Mouse (Mus musculus) stomach, embryonic 16.5 days (tissue): ENCODE measurements around the gene Msln. TPM values are rescaled to one million over a fixed set of nuclear protein-coding genes. Genes with fewer than 3 reads are reported as not detected.

ENCODE experiments used
- microRNA-seq: library from miRNA; unstranded; fragments of <30 nt; microRNA quantifications from one replicate; pipeline ENCODE4, GENCODE M21; 2016
- polyA plus RNA-seq: library from polyadenylated mRNA; unstranded; fragments of >200 nt; fragmentation: Nextera tagmentation; extraction: Ambion mirVana; gene quantifications from 2 replicates; pipeline ENCODE4 v1.2.1, GENCODE M21; 2015

Gene Msln
- polyA plus RNA-seq, 1 experiment from 2014 or later, result 77.0 TPM

Small RNAs within 50 kb of the gene (microRNA-seq; reads per million reads assigned to microRNA genes)
- not detected for gene Gm25083
- not detected for gene Mir6966

Other genes with a start within 250 kb of the Msln start
- 3.0 and 3.3 TPM in 2 replicates for gene Sox8, start 183.7 kb downstream of the Msln start, polyA plus RNA-seq
- 27.0 and 28.9 TPM in 2 replicates for gene Lmf1, start 175.3 kb downstream of the Msln start, polyA plus RNA-seq
- gene Gng13, start 37.2 kb downstream of the Msln start, polyA plus RNA-seq, result 0.85 and 1.0 TPM in 2 replicates
- 22.9 and 25.1 TPM in 2 replicates for gene Chtf18, start 27.0 kb downstream of the Msln start, polyA plus RNA-seq
- gene Rpusd1, start 26.7 kb downstream of the Msln start, polyA plus RNA-seq, result 17.5 and 18.9 TPM in 2 replicates
- 0.05 and 0.14 TPM in 2 replicates for gene Mslnl, start 18.3 kb downstream of the Msln start, polyA plus RNA-seq
- gene Narfl, start 19.4 kb upstream of the Msln start, polyA plus RNA-seq, result 28.3 and 28.6 TPM in 2 replicates
- gene Haghl, start 31.3 kb upstream of the Msln start, polyA plus RNA-seq, result 49.8 and 54.2 TPM in 2 replicates
- 0.12 TPM in 1 of 2 replicates, not detected in the other for gene Ccdc78, start 32.2 kb upstream of the Msln start, polyA plus RNA-seq
- gene Fam173a, start 38.5 kb upstream of the Msln start, polyA plus RNA-seq, result 96.9 and 102 TPM in 2 replicates
- 1.2 TPM in 1 of 2 replicates, not detected in the other for gene AC134908.4, start 41.3 kb upstream of the Msln start, polyA plus RNA-seq
- gene Metrn, start 42.8 kb upstream of the Msln start, polyA plus RNA-seq, result 25.4 and 28.0 TPM in 2 replicates
- 2.6 and 2.8 TPM in 2 replicates for gene Fbxl16, start 54.7 kb upstream of the Msln start, polyA plus RNA-seq
- gene Wdr24, start 69.2 kb upstream of the Msln start, polyA plus RNA-seq, result 24.7 and 28.6 TPM in 2 replicates
- 56.7 and 58.1 TPM in 2 replicates for gene Jmjd8, start 74.5 kb upstream of the Msln start, polyA plus RNA-seq
- 312 and 314 TPM in 2 replicates for gene Stub1, start 79.0 kb upstream of the Msln start, polyA plus RNA-seq
- 2.5 and 2.8 TPM in 2 replicates for gene Rhbdl1, start 82.9 kb upstream of the Msln start, polyA plus RNA-seq
- 2.7 and 3.4 TPM in 2 replicates for gene Gm20683, start 87.4 kb upstream of the Msln start, polyA plus RNA-seq
- 22.4 and 23.5 TPM in 2 replicates for gene Rhot2, start 90.5 kb upstream of the Msln start, polyA plus RNA-seq
- 20.9 and 22.1 TPM in 2 replicates for gene Wdr90, start 107.1 kb upstream of the Msln start, polyA plus RNA-seq
- 41.5 and 49.4 TPM in 2 replicates for gene Mcrip2, start 114.4 kb upstream of the Msln start, polyA plus RNA-seq
- gene Mettl26, start 120.7 kb upstream of the Msln start, polyA plus RNA-seq, result 57.1 and 63.8 TPM in 2 replicates
- 0.42 and 0.56 TPM in 2 replicates for gene Wfikkn1, start 126.5 kb upstream of the Msln start, polyA plus RNA-seq
- gene Rab40c, start 165.3 kb upstream of the Msln start, polyA plus RNA-seq, result 26.3 and 27.7 TPM in 2 replicates
- 57.2 and 62.0 TPM in 2 replicates for gene Pigq, start 190.6 kb upstream of the Msln start, polyA plus RNA-seq
- gene Nhlrc4, start 190.6 kb upstream of the Msln start, polyA plus RNA-seq, result 0.12 and 0.66 TPM in 2 replicates
- 0.11 and 0.31 TPM in 2 replicates for gene A930017K11Rik, start 198.2 kb upstream of the Msln start, polyA plus RNA-seq
- gene Capn15, start 231.4 kb upstream of the Msln start, polyA plus RNA-seq, result 21.6 and 23.3 TPM in 2 replicates